8 mouse cellular contexts compared by ENCODE assay signal in genomic region chr11:101552476-101553300, GRCm38 (mm10). TPM values are rescaled to one million over a fixed set of nuclear protein-coding genes. Genes with fewer than 3 reads are reported as not detected.
A peak's percentile ranks its signal among the peaks of the same experiment; 100 is the strongest.
DNase-seq lines count a peak whose midpoint lies in the region; ATAC-seq and TF ChIP-seq lines count a peak whose summit lies in the region.

No protein-coding gene starts in this region.

- in situ Hi-C loops in ES-E14 (cut with MboI; ENCODE audit: low sequenced_read_pairs in 2 of 2, unreplicated experiment in 2 of 2) = no loop called here

- H3K4me1 ChIP-seq in ES-E14 (ENCODE audit: control insufficient read depth in 2 of 2, insufficient read depth in 2 of 2, low read length in 2 of 2, poor library complexity in 1 of 2) = peaks cover 1 to 4% of the 10 kb centered on the region in 2 experiments; a peak in 3 of 4 replicates
- peaks cover 21% of the 10 kb centered on the region for H3K4me1 ChIP-seq in forebrain, embryonic 14.5 days (ENCODE audit: control insufficient read depth, insufficient read depth, low read length)
- peaks cover 5% of the 10 kb centered on the region for H3K4me1 ChIP-seq in lung, adult 2 months (ENCODE audit: control insufficient read depth, insufficient read depth, low read length)

- peak; percentile 97 for ATAC-seq in forebrain, embryonic 14.5 days

- no peaks in the 10 kb centered on the region for H3K9me3 ChIP-seq in ES-E14 (ENCODE audit: control insufficient read depth, insufficient read depth, low read depth, low read length)
- no peaks in the 10 kb centered on the region for H3K9me3 ChIP-seq in forebrain, embryonic 14.5 days (replicated peaks; ENCODE audit: control insufficient read depth, low read length)

- H3K4me3 ChIP-seq in ES-E14 (ENCODE audit: insufficient read depth in 1 of 2, low read depth in 1 of 2, low read length in 2 of 2, poor library complexity in 1 of 2, severe bottlenecking in 1 of 2) = peak overlapping the region; percentile 84 to 91
- H3K4me3 ChIP-seq in forebrain, embryonic 14.5 days (ENCODE audit: low read depth, low read length) = peak overlapping the region; percentile 63
- H3K4me3 ChIP-seq in lung, adult 2 months (replicated peaks; ENCODE audit: extremely low read depth, low read depth, low read length) = peak overlapping the region; percentile 97

- peak overlapping the region; percentile 84 for H3K9ac ChIP-seq in ES-E14 (ENCODE audit: insufficient read depth, low read depth, low read length, poor library complexity, severe bottlenecking)
- peak overlapping the region; percentile 81 for H3K9ac ChIP-seq in forebrain, embryonic 14.5 days (ENCODE audit: low read length)

- TF ChIP-seq POLR2A in lung, adult 2 months (IDR thresholded peaks at IDR 0.05; ENCODE audit: borderline replicate concordance, extremely low read depth, low read depth, low read length) = peak; percentile 94; the same call in 1 of the 2 replicates

- peak overlapping the region; percentile 90 for H3K27ac ChIP-seq in ES-E14 (ENCODE audit: insufficient read depth, low read depth, low read length, poor library complexity, severe bottlenecking)
- peak overlapping the region; percentile 88 for H3K27ac ChIP-seq in forebrain, embryonic 14.5 days (ENCODE audit: low read depth, low read length)

- intact Hi-C loops in heart, postnatal 25 days (cut with DNase I) = loop anchor here (5.0 kb wide), 1 partner anchor 85 kb away; the partner anchor contains the start of gene Vat1

- H3K27me3 ChIP-seq in forebrain, embryonic 14.5 days (replicated peaks; ENCODE audit: control insufficient read depth, insufficient read depth, low read length) = no peaks in the 10 kb centered on the region

- peak overlapping the region; percentile 89 for H3K4me2 ChIP-seq in forebrain, embryonic 14.5 days (ENCODE audit: low read length)

- WGBS in forebrain, embryonic 14.5 days = under 1% methylated on average over 37 of the region's 37 CpGs
- under 1% methylated on average over 37 of the region's 37 CpGs for WGBS in lung, adult 2 months

- DNase-seq in ES-E14 (ENCODE audit: low read depth, low spot score) = peak; percentile 99
- DNase-seq in cerebellum, adult 11 months = peak; percentile 97
- peak; percentile 100 for DNase-seq in forebrain, embryonic 14.5 days (ENCODE audit: low spot score)
- peak; percentile 98 for DNase-seq in heart, postnatal 25 days (ENCODE audit: low spot score)
- peak; percentile 99 to 100 for DNase-seq in layer of hippocampus, adult 18-20 months (ENCODE audit: low spot score in 2 of 2)
- peak; percentile 92 for DNase-seq in lung, adult 2 months
- peak; percentile 99 for DNase-seq in ovary, adult 18-20 months (ENCODE audit: low spot score)
- DNase-seq in thymus, postnatal 10 days (ENCODE audit: low spot score in 2 of 2) = peak; percentile 90 to 97

- peaks cover 2% of the 10 kb centered on the region for H3K36me3 ChIP-seq in ES-E14 (ENCODE audit: control insufficient read depth, insufficient read depth, low read length, poor library complexity, severe bottlenecking)
- peaks cover 18% of the 10 kb centered on the region for H3K36me3 ChIP-seq in forebrain, embryonic 14.5 days (ENCODE audit: control insufficient read depth, insufficient read depth, low read length)

- TF ChIP-seq CTCF in lung, adult 2 months (IDR thresholded peaks at IDR 0.05; ENCODE audit: insufficient read depth, low read length) = no peak

TF ChIP-seq in ES-E14, 5 proteins besides CTCF, POLR2A, EP300 and RAD21:
- TF ChIP-seq HCFC1 (IDR thresholded peaks at IDR 0.05; ENCODE audit: borderline replicate concordance, insufficient read depth, low read length) = peak; percentile 69
- no peak for TF ChIP-seq ZC3H11A (IDR thresholded peaks at IDR 0.05; ENCODE audit: borderline replicate concordance, low read depth, low read length)
- peak; percentile 83 for TF ChIP-seq CHD2 (IDR thresholded peaks at IDR 0.05; ENCODE audit: low read depth, low read length)
- no peak for TF ChIP-seq ZNF384 (IDR thresholded peaks at IDR 0.05; ENCODE audit: low read depth, low read length)
- TF ChIP-seq MAFK (IDR thresholded peaks at IDR 0.05; ENCODE audit: insufficient read depth, low read depth, low read length) = 0 out of 2 replicates have a peak, but pooled peaks have one; percentile 3

RNA-seq across cellular contexts. Expression of gene Nbr1, which starts 0.7 kb away (rescaled TPM):
- total RNA-seq in ES-E14 (2012; rRNA removed) = 101 and 103 TPM in 2 replicates
- 98.3 and 109 TPM in 2 replicates for polyA plus RNA-seq in forebrain, embryonic 14.5 days (2014; fragmentation: Nextera tagmentation; extraction: Ambion mirVana)
- total RNA-seq in heart, postnatal 25 days (2021) = 100 to 1,000 TPM in 1 of 2 experiments, 10 to 100 TPM in 1; 89.9 to 101 TPM
- total RNA-seq in layer of hippocampus, adult 18-20 months (2021) = 100 to 1,000 TPM; 134 to 138 TPM
- polyA plus RNA-seq in lung, adult 2 months (2012; rRNA removed) = 100 and 116 TPM in 2 replicates

RNA-seq across cellular contexts. Expression of gene Brca1, which starts 0.9 kb away (rescaled TPM):
- total RNA-seq in ES-E14 (2012; rRNA removed) = 61.1 and 63.5 TPM in 2 replicates
- polyA plus RNA-seq in forebrain, embryonic 14.5 days (2014; fragmentation: Nextera tagmentation; extraction: Ambion mirVana) = 7.9 and 8.1 TPM in 2 replicates
- under 1 TPM; 0.45 to 0.81 TPM for total RNA-seq in heart, postnatal 25 days (2021)
- 1 to 10 TPM in 1 of 2 experiments, under 1 TPM in 1; 0.56 to 1.0 TPM for total RNA-seq in layer of hippocampus, adult 18-20 months (2021)
- polyA plus RNA-seq in lung, adult 2 months (2012; rRNA removed) = 0.25 and 0.28 TPM in 2 replicates

RNA-seq across cellular contexts. Expression of gene Tmem106a, which starts 29.4 kb away (rescaled TPM):
- total RNA-seq in ES-E14 (2012; rRNA removed) = 5.8 and 7.0 TPM in 2 replicates
- polyA plus RNA-seq in forebrain, embryonic 14.5 days (2014; fragmentation: Nextera tagmentation; extraction: Ambion mirVana) = 2.3 and 3.4 TPM in 2 replicates
- 1 to 10 TPM; 3.6 to 3.8 TPM for total RNA-seq in heart, postnatal 25 days (2021)
- 1 to 10 TPM; 1.2 to 2.0 TPM for total RNA-seq in layer of hippocampus, adult 18-20 months (2021)
- polyA plus RNA-seq in lung, adult 2 months (2012; rRNA removed) = 32.1 and 41.1 TPM in 2 replicates

RNA-seq across cellular contexts. Expression of gene Gm11634, which starts 46.4 kb away (rescaled TPM):
- total RNA-seq in ES-E14 (2012; rRNA removed) = not detected in 2 replicates
- not detected in 2 replicates for polyA plus RNA-seq in forebrain, embryonic 14.5 days (2014; fragmentation: Nextera tagmentation; extraction: Ambion mirVana)
- total RNA-seq in heart, postnatal 25 days (2021) = not detected
- not detected for total RNA-seq in layer of hippocampus, adult 18-20 months (2021)
- not detected in 2 replicates for polyA plus RNA-seq in lung, adult 2 months (2012; rRNA removed)

Comparison
In these comparisons a context has a peak if more than half of its experiments do, and no peak if none do; other contexts are left out.
1. Peak in every context shown above with its lines: DNase-seq, ATAC-seq, H3K4me3 ChIP-seq and H3K27ac ChIP-seq.
2. RNA of gene Brca1, which starts 0.9 kb away (total RNA-seq): 61.1 to 63.5 TPM in ES-E14; 0.56 to 1.0 TPM in layer of hippocampus, adult 18-20 months and 0.45 to 0.81 TPM in heart, postnatal 25 days; every median in the first group is over 10 times any median in the second.